Mouse (Mus musculus): ENCODE data around the gene Ufsp2.

Gene Ufsp2

DNA sequence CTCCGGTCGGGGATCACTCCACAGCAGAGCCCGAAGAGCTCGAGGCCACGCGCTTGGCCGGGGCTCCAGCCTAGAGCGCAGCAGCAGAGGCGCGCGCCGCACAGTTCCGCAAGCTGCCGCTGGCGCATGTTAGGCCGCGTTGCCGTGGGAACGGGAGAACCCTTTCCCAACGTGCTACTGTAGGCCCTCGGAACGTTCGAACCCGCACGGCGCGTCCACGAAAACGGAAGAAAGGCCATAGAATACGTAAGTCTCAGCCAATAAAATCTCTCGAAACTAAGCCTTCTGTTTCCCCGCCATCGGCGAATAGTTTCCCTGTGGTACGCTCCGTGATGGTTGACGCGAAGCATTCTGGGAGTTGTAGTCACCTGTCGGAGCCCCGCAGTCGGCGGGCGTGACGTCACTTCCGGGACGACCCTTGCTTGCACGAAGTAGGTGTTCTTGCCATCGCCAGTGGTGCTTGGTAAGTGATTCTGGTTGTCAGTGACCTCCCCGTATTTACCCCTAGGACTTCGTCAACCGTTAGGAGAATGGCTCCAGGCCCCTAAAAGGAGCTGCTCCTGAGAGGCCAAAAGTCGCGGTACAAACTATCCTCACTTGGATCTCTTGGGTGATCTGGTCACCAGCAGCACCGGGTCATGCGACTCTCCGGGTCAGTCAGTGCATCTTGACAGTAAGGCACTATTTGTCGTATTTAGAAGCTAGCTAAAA, at the start of gene Ufsp2, which contains the start of gene 1700029J07Rik:
Gene Ufsp2, plus strand, starts transcription at position 403 of the 711 bp plus-strand sequence.
Gene 1700029J07Rik, minus strand, starts transcription at position 127 of the 711 bp plus-strand sequence.
- in situ Hi-C loops (cut with MboI; ENCODE audit: low pct_unique_long_range_greater_than_20kb in 1 of 2, low sequenced_read_pairs in 2 of 2, unreplicated experiment in 1 of 2): no loop called here

DNA sequence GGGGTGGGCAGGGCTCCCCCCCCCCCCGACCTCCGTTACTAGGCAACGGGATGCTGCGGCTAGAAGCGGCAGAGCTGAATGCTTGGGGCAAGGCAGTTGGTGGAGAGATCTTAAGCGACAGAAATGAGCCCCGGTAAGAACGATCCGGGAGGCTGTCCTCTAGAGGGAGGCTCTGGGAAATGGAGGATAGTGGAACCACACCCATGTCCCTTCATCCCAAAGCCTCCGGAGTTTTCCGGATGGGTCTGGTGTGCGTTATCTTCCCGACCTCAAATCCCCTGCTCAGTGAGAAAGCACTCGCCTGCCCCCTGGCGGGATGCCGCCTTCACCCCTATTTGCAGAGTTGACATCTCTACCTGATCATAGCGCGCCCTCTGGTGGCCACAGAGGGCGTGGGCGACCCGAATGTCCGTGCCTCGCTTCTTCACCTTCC, 40.7 kb upstream of the Ufsp2 start, which contains the start of gene Ccdc110:
Gene Ccdc110, plus strand, starts transcription at position 38 of the 433 bp plus-strand sequence.
- in situ Hi-C loops (cut with MboI; ENCODE audit: low pct_unique_long_range_greater_than_20kb in 1 of 2, low sequenced_read_pairs in 2 of 2, unreplicated experiment in 1 of 2): loop anchor here (5.0 to 10.0 kb wide), 4 partner anchors 120 to 482 kb away; no protein-coding TSS in a partner anchor

DNA sequence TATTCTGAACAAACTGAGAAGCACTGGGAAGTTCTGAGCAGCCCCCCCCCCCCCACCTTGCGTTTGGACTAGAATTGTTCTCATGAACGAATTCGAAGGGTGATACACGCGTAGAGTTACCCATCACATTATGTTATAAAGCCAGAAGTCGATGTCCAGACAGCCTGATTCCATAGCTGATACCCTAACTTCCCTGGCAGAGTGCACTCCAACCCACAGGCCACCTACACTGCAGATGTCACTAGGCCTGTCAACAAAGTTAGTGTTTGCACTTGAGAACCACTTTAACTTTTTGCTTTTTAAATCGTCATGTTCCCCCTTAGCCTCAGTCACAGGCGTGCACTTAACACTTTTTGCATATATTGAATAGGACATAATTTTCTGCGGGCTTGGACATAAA, 38.3 kb upstream of the Ufsp2 start:
- in situ Hi-C loops (cut with MboI; ENCODE audit: low pct_unique_long_range_greater_than_20kb in 1 of 2, low sequenced_read_pairs in 2 of 2, unreplicated experiment in 1 of 2): loop anchor here (5.0 to 10.0 kb wide), 3 partner anchors 122 to 485 kb away; no protein-coding TSS in a partner anchor

DNA sequence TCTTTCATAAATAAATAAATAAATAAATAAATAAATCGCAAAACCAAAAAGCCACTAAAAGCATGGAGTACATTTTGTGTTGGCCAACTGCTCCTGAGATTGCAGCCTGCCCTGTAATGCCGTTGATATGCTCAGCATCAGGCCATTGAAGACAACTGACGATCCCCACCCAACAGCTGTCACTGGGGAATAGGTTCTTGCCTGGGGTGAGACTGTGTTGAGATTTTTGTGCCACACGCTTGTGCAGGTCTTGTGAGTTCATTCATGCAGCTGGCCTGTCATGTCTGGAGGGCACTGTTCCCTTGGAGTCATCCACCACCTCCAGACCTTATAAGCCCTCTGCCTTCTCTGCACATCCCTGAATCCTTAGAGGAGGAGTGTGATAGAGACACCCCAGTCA, 29.0 kb upstream of the Ufsp2 start:
- in situ Hi-C loops (cut with MboI; ENCODE audit: low pct_unique_long_range_greater_than_20kb in 1 of 2, low sequenced_read_pairs in 2 of 2, unreplicated experiment in 1 of 2): no loop called here

DNA sequence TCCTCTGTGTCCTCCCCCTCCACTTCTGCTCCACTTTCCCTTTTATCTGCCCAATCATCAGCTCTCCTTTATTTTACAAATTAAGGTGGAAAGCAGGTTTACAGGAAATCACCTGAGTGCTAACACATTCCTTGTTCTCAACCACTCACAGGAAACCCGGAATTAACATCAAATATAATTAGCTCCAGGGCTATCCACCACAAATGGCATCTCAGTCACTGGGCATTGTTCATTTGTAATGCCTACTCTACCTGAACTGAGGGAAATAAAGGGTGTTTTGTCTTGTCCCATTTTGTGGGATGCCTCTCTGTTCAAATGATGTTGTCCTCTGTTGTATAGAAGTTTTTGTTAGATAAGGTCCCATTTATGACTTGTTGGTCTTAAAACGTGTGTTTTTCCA, 24.7 kb upstream of the Ufsp2 start:
- in situ Hi-C loops (cut with MboI; ENCODE audit: low pct_unique_long_range_greater_than_20kb in 1 of 2, low sequenced_read_pairs in 2 of 2, unreplicated experiment in 1 of 2): no loop called here

DNA sequence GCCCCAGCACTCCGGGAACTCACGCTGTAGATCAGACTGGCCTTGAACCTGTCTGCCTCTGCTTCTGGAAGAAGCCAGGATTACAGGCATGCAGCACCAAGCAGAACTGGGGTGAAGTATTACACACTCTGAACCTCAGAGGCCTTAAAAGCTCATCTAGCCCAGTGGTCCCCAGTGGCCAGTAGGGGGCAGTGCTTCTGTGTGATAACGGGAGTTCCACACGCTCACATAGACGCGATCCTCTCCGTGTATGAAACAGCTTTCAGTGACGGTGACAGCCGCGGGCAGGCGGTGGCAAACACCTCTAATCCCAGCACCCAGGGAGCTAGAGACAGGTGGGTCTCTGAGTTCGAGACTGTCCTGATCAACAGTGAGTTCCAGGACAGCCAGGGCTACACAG, 4.4 kb upstream of the Ufsp2 start:
- in situ Hi-C loops (cut with MboI; ENCODE audit: low pct_unique_long_range_greater_than_20kb in 1 of 2, low sequenced_read_pairs in 2 of 2, unreplicated experiment in 1 of 2): no loop called here

DNA sequence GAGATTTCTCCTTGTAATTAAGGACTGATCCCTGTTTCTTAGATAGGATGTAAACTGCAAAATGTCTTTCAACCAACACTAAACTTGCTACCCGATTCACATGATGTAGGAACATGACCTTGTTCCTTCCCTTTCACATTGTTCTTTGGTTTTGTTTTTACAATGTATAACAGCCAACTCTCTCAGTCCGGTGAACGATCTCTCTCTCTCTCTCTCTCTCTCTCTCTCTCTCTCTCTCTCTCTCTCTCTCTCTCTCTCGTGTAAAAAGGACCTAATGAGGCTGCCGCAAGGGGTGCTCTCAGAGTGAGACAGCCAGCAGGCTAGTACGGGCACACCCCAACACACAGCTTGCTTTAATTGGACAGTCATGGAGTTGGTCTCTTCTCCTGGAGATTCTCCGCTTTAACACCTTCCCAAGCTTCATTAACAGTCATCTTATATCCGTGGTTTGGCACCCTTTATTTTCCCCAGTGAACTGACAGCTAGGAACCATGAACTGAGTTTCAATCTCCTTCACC, 1.3 kb upstream of the Ufsp2 start:
- in situ Hi-C loops (cut with MboI; ENCODE audit: low pct_unique_long_range_greater_than_20kb in 1 of 2, low sequenced_read_pairs in 2 of 2, unreplicated experiment in 1 of 2): no loop called here

DNA sequence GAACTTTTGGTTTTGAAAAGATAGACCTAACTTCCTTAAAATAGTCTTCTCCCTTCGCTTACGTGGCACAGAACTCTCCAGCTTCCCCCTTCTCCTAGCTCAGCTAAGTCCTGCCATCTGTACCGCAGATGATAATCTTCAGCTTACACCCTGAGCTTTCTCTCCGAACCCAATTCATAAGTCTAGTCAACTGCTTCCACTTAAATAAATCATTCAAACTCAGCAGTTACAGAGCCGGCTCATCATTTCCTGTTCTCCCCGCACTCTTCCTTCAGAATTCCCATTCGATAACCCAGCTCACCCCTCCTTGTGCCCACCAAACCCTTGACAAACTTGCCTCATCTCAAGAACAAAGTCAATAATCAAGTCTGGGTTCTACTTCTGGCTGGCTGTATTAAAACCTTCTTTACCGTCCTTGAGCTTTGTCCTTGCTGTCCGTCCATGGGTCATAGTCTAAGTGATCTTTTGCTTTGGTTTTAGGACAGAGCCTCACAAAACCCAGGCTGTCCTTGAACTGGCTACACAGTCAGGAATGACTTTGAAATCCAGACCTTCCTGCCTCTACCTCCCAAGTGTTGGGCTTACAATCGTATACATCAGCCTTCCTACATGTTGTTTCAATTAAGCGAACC, 625 bp downstream of the Ufsp2 start:
- in situ Hi-C loops (cut with MboI; ENCODE audit: low pct_unique_long_range_greater_than_20kb in 1 of 2, low sequenced_read_pairs in 2 of 2, unreplicated experiment in 1 of 2): no loop called here

DNA sequence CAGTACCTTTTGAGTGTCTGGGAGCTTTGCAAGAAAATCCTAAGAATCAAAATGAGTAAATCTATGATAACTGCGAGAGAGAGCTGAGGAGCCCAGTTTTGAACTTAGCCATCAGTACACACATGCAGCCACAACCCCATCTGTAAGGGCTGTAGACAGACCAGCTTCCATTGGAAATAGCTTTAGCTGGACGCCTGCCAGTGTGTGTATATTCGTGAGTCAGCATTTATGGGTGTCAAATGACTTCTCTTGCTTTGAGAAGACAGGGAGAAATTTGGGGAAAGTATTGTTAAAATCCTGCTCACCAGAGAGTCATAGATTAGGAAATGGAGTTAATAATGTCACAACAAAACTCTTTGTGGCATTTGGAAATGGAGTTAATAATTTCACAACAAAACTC, 11.3 kb downstream of the Ufsp2 start:
- in situ Hi-C loops (cut with MboI; ENCODE audit: low pct_unique_long_range_greater_than_20kb in 1 of 2, low sequenced_read_pairs in 2 of 2, unreplicated experiment in 1 of 2): no loop called here

DNA sequence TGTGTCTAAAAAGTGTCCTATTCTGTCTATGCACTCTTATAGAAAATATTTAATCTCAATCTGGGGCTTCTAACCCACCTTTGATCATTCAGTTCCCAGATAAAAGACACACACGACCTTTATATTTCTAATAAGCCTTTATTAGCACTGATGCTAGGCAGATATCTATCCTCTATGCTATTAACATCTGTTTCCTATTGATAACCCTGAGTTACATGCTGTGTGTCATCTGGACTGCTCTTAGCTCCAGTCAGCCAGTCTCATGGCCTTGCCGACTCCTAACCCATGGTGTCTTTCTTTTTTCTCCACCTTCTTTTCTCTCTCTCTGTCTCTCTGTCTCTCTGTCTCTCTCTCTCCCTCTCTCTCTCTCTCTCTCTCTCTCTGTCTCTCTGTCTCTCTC, 12.9 kb downstream of the Ufsp2 start:
- in situ Hi-C loops (cut with MboI; ENCODE audit: low pct_unique_long_range_greater_than_20kb in 1 of 2, low sequenced_read_pairs in 2 of 2, unreplicated experiment in 1 of 2): no loop called here

DNA sequence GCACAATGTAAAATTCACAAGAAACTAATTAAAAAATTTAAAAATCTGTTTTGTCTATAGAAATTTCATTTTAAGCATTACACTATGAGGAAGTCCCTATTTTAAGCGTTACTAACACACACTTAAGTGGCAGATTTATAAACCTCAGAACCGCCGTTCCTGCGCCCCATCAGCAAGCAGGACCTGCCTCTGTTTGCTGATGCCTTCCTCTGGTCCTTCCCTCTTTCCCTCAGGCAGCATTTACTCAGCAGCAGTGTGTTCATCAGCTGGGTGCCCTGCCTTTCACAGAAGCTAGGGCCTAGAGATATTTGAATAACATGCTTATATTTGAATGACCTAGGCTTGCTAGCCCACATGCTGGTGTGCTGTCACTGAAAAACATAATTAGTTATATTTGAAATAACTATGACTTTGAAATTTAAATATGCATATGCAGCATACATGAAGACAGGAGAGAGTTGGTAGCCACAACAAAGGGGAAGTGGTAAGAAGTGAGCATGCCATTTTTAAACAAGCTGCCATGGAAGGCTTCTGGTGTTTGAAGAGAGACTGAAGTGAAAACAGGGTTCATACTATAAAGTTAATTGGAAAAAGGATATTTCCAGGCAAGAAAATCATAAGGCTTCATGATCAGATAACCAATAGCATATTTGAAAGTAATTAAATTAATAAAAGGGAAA, 15.4 kb downstream of the Ufsp2 start:
- in situ Hi-C loops (cut with MboI; ENCODE audit: low pct_unique_long_range_greater_than_20kb in 1 of 2, low sequenced_read_pairs in 2 of 2, unreplicated experiment in 1 of 2): no loop called here

DNA sequence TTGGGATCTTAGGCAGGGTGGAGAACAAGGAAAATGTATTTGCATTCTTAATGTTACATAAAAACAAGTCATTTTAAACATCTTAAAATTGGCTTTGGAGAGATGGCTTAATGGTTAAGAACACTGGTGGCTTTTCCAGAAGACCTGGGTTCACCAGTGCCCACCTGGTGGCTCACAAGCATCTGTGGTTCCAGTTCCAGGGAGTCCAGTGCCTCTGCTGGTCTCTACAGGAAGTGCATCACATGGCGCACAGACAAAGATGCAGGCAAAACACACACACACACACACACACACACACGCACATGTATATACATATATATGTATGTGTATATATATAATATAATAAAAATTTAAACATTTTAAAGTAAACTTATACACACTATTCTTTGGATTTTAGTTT, 18.8 kb downstream of the Ufsp2 start:
- in situ Hi-C loops (cut with MboI; ENCODE audit: low pct_unique_long_range_greater_than_20kb in 1 of 2, low sequenced_read_pairs in 2 of 2, unreplicated experiment in 1 of 2): no loop called here

DNA sequence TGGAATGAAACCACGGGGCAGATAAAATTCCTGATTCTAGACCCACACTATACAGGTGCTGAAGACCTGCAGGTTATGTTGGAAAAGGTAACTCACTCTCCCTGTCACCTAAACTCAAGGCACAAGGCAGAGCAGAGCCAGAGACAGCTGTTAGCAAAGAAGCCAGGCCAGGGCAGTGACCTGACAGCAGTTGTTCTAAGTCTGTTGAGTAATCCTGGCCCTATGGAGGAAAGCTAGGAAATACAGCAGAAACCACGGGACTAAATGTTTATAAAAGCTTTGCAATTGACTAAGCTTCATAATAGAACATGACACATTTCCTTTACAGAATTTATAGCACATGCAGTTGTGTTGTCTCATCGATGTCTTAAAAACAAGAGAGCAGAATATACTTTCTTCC, 20.2 kb downstream of the Ufsp2 start:
- in situ Hi-C loops (cut with MboI; ENCODE audit: low pct_unique_long_range_greater_than_20kb in 1 of 2, low sequenced_read_pairs in 2 of 2, unreplicated experiment in 1 of 2): no loop called here

DNA sequence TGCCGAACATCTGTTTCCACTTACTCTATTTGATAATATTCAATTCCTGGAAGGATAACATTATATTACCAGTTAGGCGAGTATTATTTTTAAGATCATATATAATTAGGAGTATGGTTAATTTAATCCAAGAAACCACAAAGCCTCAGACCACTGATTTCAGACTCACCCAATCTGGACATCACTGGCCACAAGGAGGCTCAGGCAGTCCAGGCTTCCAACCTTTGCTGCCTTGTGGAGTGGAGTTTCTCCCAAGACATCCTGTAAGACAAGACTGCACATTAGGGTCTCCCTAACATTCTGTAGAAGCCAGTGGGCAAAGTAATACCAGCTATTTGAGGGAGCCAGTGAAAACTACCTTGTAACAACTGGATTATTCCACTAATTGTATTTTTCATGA, 22.9 kb downstream of the Ufsp2 start:
- in situ Hi-C loops (cut with MboI; ENCODE audit: low pct_unique_long_range_greater_than_20kb in 1 of 2, low sequenced_read_pairs in 2 of 2, unreplicated experiment in 1 of 2): no loop called here

DNA sequence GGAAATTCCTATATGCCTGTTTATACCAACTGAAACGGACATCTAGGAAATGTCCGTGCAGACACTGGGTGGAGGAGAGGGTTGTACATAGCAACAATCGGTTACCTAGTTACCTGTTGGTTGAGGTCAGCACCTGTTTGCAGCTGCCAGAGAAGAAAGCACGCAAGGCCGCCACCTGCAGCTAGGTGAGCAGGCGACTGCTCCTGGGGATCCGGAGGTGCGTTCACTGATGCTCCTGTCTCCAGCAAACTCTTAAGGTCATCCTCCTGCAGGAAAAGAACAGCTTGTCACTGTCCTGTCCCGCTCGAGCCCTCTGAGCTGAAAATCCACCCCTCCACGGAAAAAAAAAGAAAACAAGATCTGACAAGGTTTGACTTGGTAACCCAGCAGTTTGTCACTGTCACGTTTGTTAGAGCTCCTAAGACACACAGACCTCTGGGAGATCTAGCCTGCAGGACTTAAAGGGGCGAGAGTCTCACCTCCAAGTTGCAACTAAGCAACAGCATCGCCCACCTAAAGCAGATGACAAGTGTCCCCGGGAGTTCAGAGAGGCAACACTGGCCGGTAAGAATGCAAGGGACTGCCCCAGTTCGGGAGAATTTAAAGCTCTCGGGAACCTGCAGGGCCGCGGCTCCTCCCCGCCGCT, 23.9 kb downstream of the Ufsp2 start, which contains the start of gene Lrp2bp:
Gene Lrp2bp, plus strand, starts transcription at position 166 of the 646 bp plus-strand sequence.
- in situ Hi-C loops (cut with MboI; ENCODE audit: low pct_unique_long_range_greater_than_20kb in 1 of 2, low sequenced_read_pairs in 2 of 2, unreplicated experiment in 1 of 2): no loop called here

DNA sequence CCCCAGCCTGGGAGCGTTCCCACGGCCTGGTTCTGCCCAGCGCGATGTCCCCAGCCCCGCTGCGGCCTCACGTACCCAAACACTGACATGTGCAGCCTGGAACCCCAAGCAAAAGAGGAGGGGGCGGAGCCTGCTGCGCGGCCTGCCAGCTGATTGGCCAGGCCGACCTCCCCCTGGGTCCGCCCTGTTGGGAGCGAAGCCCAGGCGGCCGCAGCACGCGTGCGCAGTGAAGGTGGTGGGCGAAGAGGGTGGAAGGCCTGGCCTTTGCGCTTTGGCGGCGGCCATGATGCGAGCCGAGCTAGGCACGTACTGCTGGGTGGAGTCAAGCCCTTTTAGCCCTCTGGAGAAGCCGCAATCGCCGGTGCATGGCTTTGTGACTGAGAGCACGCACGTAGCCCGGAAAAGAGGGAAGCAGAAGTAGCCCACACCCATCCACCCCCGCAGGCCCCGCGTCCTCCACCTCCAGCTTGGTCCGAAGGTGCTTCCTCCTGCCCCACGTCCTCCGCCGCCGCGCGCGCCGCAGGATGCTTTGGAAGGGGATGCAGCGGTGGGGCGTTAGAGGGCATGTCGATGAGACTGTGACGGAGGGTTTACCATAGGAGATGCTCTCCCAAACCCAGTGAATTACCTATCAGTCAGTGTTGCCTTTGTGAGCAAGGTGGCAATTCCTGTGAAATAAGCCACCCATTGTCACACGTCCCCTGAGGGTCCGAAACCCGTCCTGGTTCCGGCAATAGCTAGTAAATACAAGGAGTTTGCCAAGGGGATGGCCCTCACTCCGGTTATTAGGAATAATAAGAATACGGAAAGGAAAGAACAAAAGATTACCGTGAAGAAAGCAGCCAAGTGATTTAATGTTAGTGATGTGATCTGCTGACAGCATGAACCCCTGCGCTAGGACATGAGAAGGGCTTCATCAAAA, 24.7 kb downstream of the Ufsp2 start:
- in situ Hi-C loops (cut with MboI; ENCODE audit: low pct_unique_long_range_greater_than_20kb in 1 of 2, low sequenced_read_pairs in 2 of 2, unreplicated experiment in 1 of 2): no loop called here

DNA sequence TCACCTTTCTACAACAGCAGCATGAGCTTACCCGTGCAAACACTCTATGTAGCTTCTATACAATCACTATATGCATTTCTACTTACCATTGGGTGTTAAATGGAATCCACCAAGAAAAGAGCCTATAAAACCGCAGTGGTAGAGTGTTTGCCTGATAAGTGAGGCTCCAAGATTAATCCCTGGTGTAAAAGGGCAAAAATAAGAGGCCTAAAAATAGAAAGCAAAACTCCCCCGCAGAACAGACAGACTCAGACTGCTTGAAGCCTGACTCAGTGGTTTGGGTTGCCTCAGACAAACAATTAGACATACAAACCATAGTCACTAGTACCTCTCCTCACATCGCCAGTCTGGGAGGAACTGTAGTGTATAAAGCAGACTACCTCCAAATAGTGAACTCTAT, 30.3 kb downstream of the Ufsp2 start, which contains the start of gene Ankrd37:
Gene Ankrd37, minus strand, starts transcription at position 112 of the 400 bp plus-strand sequence.
- in situ Hi-C loops (cut with MboI; ENCODE audit: low pct_unique_long_range_greater_than_20kb in 1 of 2, low sequenced_read_pairs in 2 of 2, unreplicated experiment in 1 of 2): no loop called here
